Mouse (Mus musculus): Measurements from ENCODE around the gene Ust. TPM values are rescaled to one million over a fixed set of nuclear protein-coding genes. Genes with fewer than 3 reads are reported as not detected.
A peak's percentile ranks its signal among the peaks of the same experiment; 100 is the strongest.
"Not testable (repeated sequence)": the region's sequence is repeated elsewhere in the genome, so short reads cannot be mapped to it uniquely, and the experiment has no call there.

Ust gene
- 6.6 TPM in 2 replicates for polyA plus RNA-seq (2014; fragmentation: Nextera tagmentation; extraction: Ambion mirVana)

- 0 out of 2 replicates have a peak, but pooled peaks cover 3% of the 10 kb centered on the region for H3K4me1 ChIP-seq (ENCODE audit: control insufficient read depth, insufficient read depth, low read length)
- no peaks in the 10 kb centered on the region for H3K9me3 ChIP-seq (ENCODE audit: control insufficient read depth, low read length)
- WGBS, result 0% methylated on average over 63 of the region's 78 CpGs
- H3K4me2 ChIP-seq (ENCODE audit: low read depth), result peak within 1 kb of the TSS; percentile 91
- peak; percentile 87 for ATAC-seq (ENCODE audit: insufficient read depth, low FRiP score, low TSS enrichment)
- peak; percentile 86 for DNase-seq (ENCODE audit: low spot score)
- H3K27ac ChIP-seq (ENCODE audit: low read depth, low read length), result no peak within 1 kb of the TSS
- H3K27me3 ChIP-seq (ENCODE audit: control insufficient read depth, insufficient read depth, low read length), result peaks cover 5% of the 10 kb centered on the region; the same call in 1 of the 2 replicates
- H3K9ac ChIP-seq (ENCODE audit: low read length), result peak within 1 kb of the TSS; percentile 78
- no peaks in the 10 kb centered on the region for H3K36me3 ChIP-seq (ENCODE audit: control insufficient read depth, insufficient read depth, low read length)
- H3K4me3 ChIP-seq (ENCODE audit: low read depth, low read length), result peak within 1 kb of the TSS; percentile 76
These were observed at the start of gene Ust for GRCm38 (mm10) chr10:8518141-8519013. Gene Ust, minus strand, starts transcription at chr10:8518825.

GRCm38 (mm10) chr10:8561366-8561765 is 42.7 kb upstream of the Ust start:
- no peak for DNase-seq (ENCODE audit: low spot score)
- no peak overlapping the region for H3K4me3 ChIP-seq (ENCODE audit: low read depth, low read length)
- no peak overlapping the region for H3K27ac ChIP-seq (ENCODE audit: low read depth, low read length)
- no peak overlapping the region for H3K4me2 ChIP-seq (ENCODE audit: low read depth)
- no peak overlapping the region for H3K9ac ChIP-seq (ENCODE audit: low read length)
- ATAC-seq (ENCODE audit: insufficient read depth, low FRiP score, low TSS enrichment), result no peak
- H3K4me1 ChIP-seq (ENCODE audit: control insufficient read depth, insufficient read depth, low read length), result no peaks in the 10 kb centered on the region
- no peaks in the 10 kb centered on the region for H3K27me3 ChIP-seq (ENCODE audit: control insufficient read depth, insufficient read depth, low read length)
- 85% methylated on average over 4 of the region's 4 CpGs for WGBS
- no peaks in the 10 kb centered on the region for H3K36me3 ChIP-seq (ENCODE audit: control insufficient read depth, insufficient read depth, low read length)
- no peaks in the 10 kb centered on the region for H3K9me3 ChIP-seq (ENCODE audit: control insufficient read depth, low read length)

GRCm38 (mm10) chr10:8559566-8559965 is 40.9 kb upstream of the Ust start:
- H3K36me3 ChIP-seq (ENCODE audit: control insufficient read depth, insufficient read depth, low read length); H3K4me2 ChIP-seq (ENCODE audit: low read depth); H3K9me3 ChIP-seq (ENCODE audit: control insufficient read depth, low read length); H3K9ac ChIP-seq (ENCODE audit: low read length); H3K4me3 ChIP-seq (ENCODE audit: low read depth, low read length); DNase-seq (ENCODE audit: low spot score); ATAC-seq (ENCODE audit: insufficient read depth, low FRiP score, low TSS enrichment); H3K4me1 ChIP-seq (ENCODE audit: control insufficient read depth, insufficient read depth, low read length); H3K27me3 ChIP-seq (ENCODE audit: control insufficient read depth, insufficient read depth, low read length); H3K27ac ChIP-seq (ENCODE audit: low read depth, low read length): not testable (repeated sequence)
- 62% methylated on average over 6 of the region's 6 CpGs for WGBS

- H3K4me1 ChIP-seq (ENCODE audit: control insufficient read depth, insufficient read depth, low read length); DNase-seq (ENCODE audit: low spot score); H3K9ac ChIP-seq (ENCODE audit: low read length); H3K9me3 ChIP-seq (ENCODE audit: control insufficient read depth, low read length); ATAC-seq (ENCODE audit: insufficient read depth, low FRiP score, low TSS enrichment); H3K36me3 ChIP-seq (ENCODE audit: control insufficient read depth, insufficient read depth, low read length); H3K4me3 ChIP-seq (ENCODE audit: low read depth, low read length); H3K4me2 ChIP-seq (ENCODE audit: low read depth); H3K27ac ChIP-seq (ENCODE audit: low read depth, low read length); H3K27me3 ChIP-seq (ENCODE audit: control insufficient read depth, insufficient read depth, low read length): not testable (repeated sequence)
These were observed 33.6 kb upstream of the Ust start for GRCm38 (mm10) chr10:8552239-8552638.

- not testable (repeated sequence) for H3K36me3 ChIP-seq (ENCODE audit: control insufficient read depth, insufficient read depth, low read length); H3K4me1 ChIP-seq (ENCODE audit: control insufficient read depth, insufficient read depth, low read length); H3K27ac ChIP-seq (ENCODE audit: low read depth, low read length); H3K4me3 ChIP-seq (ENCODE audit: low read depth, low read length); H3K9me3 ChIP-seq (ENCODE audit: control insufficient read depth, low read length); H3K4me2 ChIP-seq (ENCODE audit: low read depth); H3K9ac ChIP-seq (ENCODE audit: low read length); H3K27me3 ChIP-seq (ENCODE audit: control insufficient read depth, insufficient read depth, low read length); DNase-seq (ENCODE audit: low spot score); ATAC-seq (ENCODE audit: insufficient read depth, low FRiP score, low TSS enrichment)
- WGBS, result 93% methylated on average over 4 of the region's 4 CpGs
These were observed 33.0 kb upstream of the Ust start for GRCm38 (mm10) chr10:8551601-8552000.

- H3K36me3 ChIP-seq (ENCODE audit: control insufficient read depth, insufficient read depth, low read length), result no peaks in the 10 kb centered on the region
- DNase-seq (ENCODE audit: low spot score) (no peak), ATAC-seq (ENCODE audit: insufficient read depth, low FRiP score, low TSS enrichment) (no peak)
- H3K27ac ChIP-seq (ENCODE audit: low read depth, low read length), result no peak overlapping the region
- no peaks in the 10 kb centered on the region for H3K4me1 ChIP-seq (ENCODE audit: control insufficient read depth, insufficient read depth, low read length)
- H3K4me2 ChIP-seq (ENCODE audit: low read depth), result no peak overlapping the region
- no peaks in the 10 kb centered on the region for H3K9me3 ChIP-seq (ENCODE audit: control insufficient read depth, low read length)
- no peak overlapping the region for H3K9ac ChIP-seq (ENCODE audit: low read length)
- 12% methylated on average over 1 of the region's 1 CpGs for WGBS
- H3K27me3 ChIP-seq (ENCODE audit: control insufficient read depth, insufficient read depth, low read length), result no peaks in the 10 kb centered on the region
- no peak overlapping the region for H3K4me3 ChIP-seq (ENCODE audit: low read depth, low read length)
These were observed 22.9 kb upstream of the Ust start for GRCm38 (mm10) chr10:8541514-8541913.

GRCm38 (mm10) chr10:8535445-8535844 is 16.8 kb upstream of the Ust start:
- DNase-seq (ENCODE audit: low spot score), result no peak
- Histone ChIP-seq H3K4me3 (ENCODE audit: low read depth, low read length) (no peak overlapping the region), H3K4me1 (ENCODE audit: control insufficient read depth, insufficient read depth, low read length) (no peaks in the 10 kb centered on the region), H3K36me3 (ENCODE audit: control insufficient read depth, insufficient read depth, low read length) (no peaks in the 10 kb centered on the region), H3K9ac (ENCODE audit: low read length) (no peak overlapping the region), H3K27me3 (ENCODE audit: control insufficient read depth, insufficient read depth, low read length) (no peaks in the 10 kb centered on the region), H3K27ac (ENCODE audit: low read depth, low read length) (no peak overlapping the region), H3K4me2 (ENCODE audit: low read depth) (no peak overlapping the region), H3K9me3 (ENCODE audit: control insufficient read depth, low read length) (no peaks in the 10 kb centered on the region)
- WGBS, result 94% methylated on average over 3 of the region's 3 CpGs
- ATAC-seq (ENCODE audit: insufficient read depth, low FRiP score, low TSS enrichment), result no peak

- H3K4me2 ChIP-seq (ENCODE audit: low read depth), result no peak overlapping the region
- no peaks in the 10 kb centered on the region for H3K36me3 ChIP-seq (ENCODE audit: control insufficient read depth, insufficient read depth, low read length)
- 87% methylated on average over 3 of the region's 3 CpGs for WGBS
- no peak overlapping the region for H3K9ac ChIP-seq (ENCODE audit: low read length)
- no peak overlapping the region for H3K27ac ChIP-seq (ENCODE audit: low read depth, low read length)
- H3K9me3 ChIP-seq (ENCODE audit: control insufficient read depth, low read length), result no peaks in the 10 kb centered on the region
- no peaks in the 10 kb centered on the region for H3K4me1 ChIP-seq (ENCODE audit: control insufficient read depth, insufficient read depth, low read length)
- ATAC-seq (ENCODE audit: insufficient read depth, low FRiP score, low TSS enrichment), result no peak
- H3K4me3 ChIP-seq (ENCODE audit: low read depth, low read length), result no peak overlapping the region
- no peaks in the 10 kb centered on the region for H3K27me3 ChIP-seq (ENCODE audit: control insufficient read depth, insufficient read depth, low read length)
- no peak for DNase-seq (ENCODE audit: low spot score)
These were observed 13.0 kb upstream of the Ust start for GRCm38 (mm10) chr10:8531651-8532050.

GRCm38 (mm10) chr10:8530505-8531051 is 12.0 kb upstream of the Ust start:
- ATAC-seq (ENCODE audit: insufficient read depth, low FRiP score, low TSS enrichment), result no peak
- Histone ChIP-seq H3K9ac (ENCODE audit: low read length) (no peak overlapping the region), H3K27ac (ENCODE audit: low read depth, low read length) (no peak overlapping the region), H3K4me1 (ENCODE audit: control insufficient read depth, insufficient read depth, low read length) (no peaks in the 10 kb centered on the region), H3K9me3 (ENCODE audit: control insufficient read depth, low read length) (no peaks in the 10 kb centered on the region), H3K36me3 (ENCODE audit: control insufficient read depth, insufficient read depth, low read length) (no peaks in the 10 kb centered on the region), H3K4me2 (ENCODE audit: low read depth) (no peak overlapping the region), H3K4me3 (ENCODE audit: low read depth, low read length) (no peak overlapping the region), H3K27me3 (ENCODE audit: control insufficient read depth, insufficient read depth, low read length) (no peaks in the 10 kb centered on the region)
- WGBS, result 85% methylated on average over 4 of the region's 4 CpGs
- no peak for DNase-seq (ENCODE audit: low spot score)
